Mouse (Mus musculus) urinary bladder, postnatal 0 days (tissue): ENCODE data around the gene Krtap16-3. TPM values are rescaled to one million over a fixed set of nuclear protein-coding genes. Genes with fewer than 3 reads are reported as not detected.

Source experiments
- polyA plus RNA-seq: library from polyadenylated mRNA; unstranded; fragments of >200 nt; fragmentation: Nextera tagmentation; extraction: Ambion mirVana; gene quantifications from 2 replicates; pipeline ENCODE4 v1.2.1, GENCODE M21; 2015

The Krtap16-3 gene
- not detected in 2 replicates for polyA plus RNA-seq

GRCm38 (mm10) chr16:88962773-88963172 is at the start of gene Krtap16-3:
Gene Krtap16-3, minus strand, starts transcription at chr16:88962873.

GRCm38 (mm10) chr16:89010659-89011058 is 48.0 kb upstream of the Krtap16-3 start, which contains the start of gene Krtap22-2:
Gene Krtap22-2, minus strand, starts transcription at chr16:89010759.

GRCm38 (mm10) chr16:88932165-88932564 is 30.5 kb downstream of the Krtap16-3 start, which contains the start of gene Krtap19-9b:
Gene Krtap19-9b, minus strand, starts transcription at chr16:88932265.

Other genes with a start within 250 kb of the Krtap16-3 start
- not detected in 2 replicates for gene Krtap13-1, start 234.0 kb downstream of the Krtap16-3 start, polyA plus RNA-seq
- gene Krtap13, start 211.2 kb downstream of the Krtap16-3 start, polyA plus RNA-seq, result not detected in 2 replicates
- not detected in 2 replicates for gene 2310034C09Rik, start 204.0 kb downstream of the Krtap16-3 start, polyA plus RNA-seq
- gene 2310057N15Rik, start 188.7 kb downstream of the Krtap16-3 start, polyA plus RNA-seq, result not detected in 2 replicates
- not detected in 2 replicates for gene Gm5965, start 185.0 kb downstream of the Krtap16-3 start, polyA plus RNA-seq
- gene Gm20741, start 150.7 kb downstream of the Krtap16-3 start, polyA plus RNA-seq, result not detected in 2 replicates
- gene Krtap15, start 142.7 kb downstream of the Krtap16-3 start, polyA plus RNA-seq, result not detected in 2 replicates
- not detected in 2 replicates for gene Krtap14, start 136.7 kb downstream of the Krtap16-3 start, polyA plus RNA-seq
- gene Krtap19-1, start 93.5 kb downstream of the Krtap16-3 start, polyA plus RNA-seq, result not detected in 2 replicates
- gene Krtap19-2, start 88.6 kb downstream of the Krtap16-3 start, polyA plus RNA-seq, result not detected in 2 replicates
- not detected in 2 replicates for gene Krtap19-3, start 84.8 kb downstream of the Krtap16-3 start, polyA plus RNA-seq
- not detected in 2 replicates for gene Krtap19-4, start 77.8 kb downstream of the Krtap16-3 start, polyA plus RNA-seq
- gene Krtap19-5, start 66.4 kb downstream of the Krtap16-3 start, polyA plus RNA-seq, result not detected in 2 replicates
- not detected in 2 replicates for gene Krtap19-9b, start 30.6 kb downstream of the Krtap16-3 start, polyA plus RNA-seq
- gene Krtap22-2, start 47.9 kb upstream of the Krtap16-3 start, polyA plus RNA-seq, result not detected in 2 replicates
- not detected in 2 replicates for gene Gm10229, start 52.4 kb upstream of the Krtap16-3 start, polyA plus RNA-seq
- gene Krtap6-1, start 68.8 kb upstream of the Krtap16-3 start, polyA plus RNA-seq, result not detected in 2 replicates
- gene Gm10228, start 78.6 kb upstream of the Krtap16-3 start, polyA plus RNA-seq, result not detected in 2 replicates
- not detected in 2 replicates for gene Krtap6-5, start 85.0 kb upstream of the Krtap16-3 start, polyA plus RNA-seq
- gene 1110025L11Rik, start 101.1 kb upstream of the Krtap16-3 start, polyA plus RNA-seq, result not detected in 2 replicates
- gene Krtap6-3, start 121.1 kb upstream of the Krtap16-3 start, polyA plus RNA-seq, result not detected in 2 replicates
- not detected in 2 replicates for gene Gm6358, start 178.0 kb upstream of the Krtap16-3 start, polyA plus RNA-seq
- not detected in 2 replicates for gene Gm10061, start 188.2 kb upstream of the Krtap16-3 start, polyA plus RNA-seq
- gene Gm9789, start 195.1 kb upstream of the Krtap16-3 start, polyA plus RNA-seq, result not detected in 2 replicates
- not detected in 2 replicates for gene Gm7735, start 206.6 kb upstream of the Krtap16-3 start, polyA plus RNA-seq
- gene 1110057P08Rik, start 211.9 kb upstream of the Krtap16-3 start, polyA plus RNA-seq, result not detected in 2 replicates
- gene Krtap20-2, start 243.0 kb upstream of the Krtap16-3 start, polyA plus RNA-seq, result not detected in 2 replicates